Mouse (Mus musculus): ENCODE results near the gene Rap1gap.

GRCm38 (mm10) chr4:137730757-137731156 is 66.2 kb downstream of the Rap1gap start:
- TF ChIP-seq TCF12 (IDR thresholded peaks at IDR 0.05; ENCODE audit: insufficient read depth, poor library complexity, severe bottlenecking) (no peak), USF1 (IDR thresholded peaks at IDR 0.05; ENCODE audit: low read depth) (no peak), SRF (IDR thresholded peaks at IDR 0.05; ENCODE audit: control insufficient read depth, insufficient read length, low read depth) (no peak), MYOG (IDR thresholded peaks at IDR 0.05; ENCODE audit: control insufficient read depth in 1 of 3, insufficient read depth in 1 of 3, insufficient read length in 2 of 3, low read depth in 2 of 3) (no peak), MAX (IDR thresholded peaks at IDR 0.05; ENCODE audit: low read depth) (no peak), MYOD1 (IDR thresholded peaks at IDR 0.05; ENCODE audit: control insufficient read depth in 1 of 3, insufficient read length in 2 of 3, low read depth in 2 of 3) (no peak), CEBPB (IDR thresholded peaks at IDR 0.05; ENCODE audit: insufficient read depth, poor library complexity, severe bottlenecking) (no peak), POLR2A (IDR thresholded peaks at IDR 0.05; ENCODE audit: insufficient read length, low read depth) (no peak)
